Mouse (Mus musculus) liver, adult 2 months (tissue): ENCODE data around the gene Mab21l3. TPM values are rescaled to one million over a fixed set of nuclear protein-coding genes. Genes with fewer than 3 reads are reported as not detected.

Source experiments
- DNase-seq: peaks from one replicate; pipeline ENCODE4 v3.0.0-alpha.2; 2011; ENCODE audit warnings: low read depth, low spot score; ENCODE audit errors: extremely low read depth
- H3K27ac ChIP-seq: fragments of 200-500 bp; replicated peaks from 2 replicates; pipeline ENCODE4 v1.5.1; 2012; ENCODE audit warnings: low read depth, mild to moderate bottlenecking, control low read depth, inconsistent platforms, low read length; ENCODE audit not compliant: insufficient read depth
- H3K27me3 ChIP-seq: fragments of 200-500 bp; 2 replicates; pipeline ENCODE4 v1.6.1; 2012; ENCODE audit warnings: mild to moderate bottlenecking, moderate library complexity, low read length, inconsistent platforms; ENCODE audit not compliant: control insufficient read depth, insufficient read depth
- H3K36me3 ChIP-seq: fragments of 200-500 bp; 2 replicates; pipeline ENCODE4 v1.6.1; 2012; ENCODE audit warnings: low read length, inconsistent platforms; ENCODE audit not compliant: control insufficient read depth, insufficient read depth
- H3K4me1 ChIP-seq: fragments of 200-500 bp; 2 replicates; pipeline ENCODE4 v1.6.1; 2011; ENCODE audit warnings: low read length; ENCODE audit not compliant: control insufficient read depth, insufficient read depth
- H3K4me3 ChIP-seq: fragments of 200-500 bp; 2 replicates; pipeline ENCODE4 v1.5.1; 2011; ENCODE audit warnings: low read depth, mild to moderate bottlenecking, control low read depth, low read length, moderate library complexity; ENCODE audit not compliant: insufficient read depth
- H3K79me2 ChIP-seq: fragments of 200-500 bp; 2 replicates; pipeline ENCODE4 v1.6.1; 2012; ENCODE audit warnings: inconsistent platforms, mild to moderate bottlenecking, low read length, moderate library complexity; ENCODE audit not compliant: control insufficient read depth, insufficient read depth
- H3K9ac ChIP-seq: fragments of 200-500 bp; 2 replicates; pipeline ENCODE4 v1.6.1; 2012; ENCODE audit warnings: low read depth, mild to moderate bottlenecking, control low read depth, inconsistent platforms, low read length
- CTCF ChIP-seq: fragments of 200-500 bp; IDR thresholded peaks from 2 replicates; pipeline ENCODE4 v1.5.1; 2011; ENCODE audit warnings: low read depth, low read length, control low read depth
- POLR2A ChIP-seq: fragments of 200-500 bp; IDR thresholded peaks from 2 replicates; pipeline ENCODE4 v1.6.1; 2011; ENCODE audit warnings: low read length, control low read depth; ENCODE audit not compliant: insufficient read depth; ENCODE audit errors: extremely low read depth
- WGBS: fragments of 180-500 bp; shearing (Covaris S2); methylation state at CpG from one replicate; pipeline ENCODE4 v1.1.7; 2018; 5-methylcytosine and 5-hydroxymethylcytosine counted together
- polyA plus RNA-seq: library from polyadenylated mRNA; depleted of rRNA; stranded (reverse); fragments of >200 nt; gene quantifications from 2 replicates; pipeline ENCODE4 v1.2.3, GENCODE M21; 2012
- total RNA-seq: library from RNA; depleted of rRNA; stranded (reverse); fragments of >200 nt; gene quantifications from 2 replicates; pipeline ENCODE4 v1.2.3, GENCODE M21; 2014

Gene Mab21l3
- total and polyA plus RNA-seq, 2 experiments = 0.09 TPM; not detected in 1

DNA sequence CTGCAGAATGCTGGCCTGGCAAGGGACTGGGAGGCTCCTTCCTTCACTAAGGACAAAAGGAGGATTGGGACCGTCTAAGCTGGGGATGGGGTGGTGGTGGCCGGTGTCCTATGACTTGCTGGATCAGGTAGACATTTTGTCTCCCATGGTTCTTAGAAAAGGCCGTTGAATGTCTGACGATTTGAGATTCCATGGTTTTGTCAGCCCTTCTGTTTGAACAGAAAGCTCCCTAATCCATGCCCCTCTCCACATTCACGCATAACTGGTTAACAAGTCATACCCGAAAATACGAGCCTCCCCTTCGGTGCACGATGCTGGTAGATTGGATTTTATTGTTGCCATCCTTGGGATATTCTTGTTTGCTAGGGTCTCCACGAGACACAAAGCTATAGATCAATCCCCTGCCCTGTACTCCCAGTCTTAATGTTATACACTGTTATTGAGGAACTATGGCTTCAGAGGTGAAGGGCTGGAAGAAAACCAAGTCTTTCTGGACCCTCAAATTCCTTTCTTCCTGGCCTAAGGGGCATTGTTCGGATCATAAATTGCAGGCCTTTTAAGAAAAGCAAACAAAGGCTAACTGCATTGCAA is 43.7 kb downstream of the Mab21l3 start:
- 69% methylated on average over 11 of the region's 11 CpGs for WGBS

GRCm38 (mm10) chr3:101804331-101804730 is 44.4 kb downstream of the Mab21l3 start:
- TF ChIP-seq CTCF (no peak), POLR2A (no peak)
- DNase-seq = no peak
- Histone ChIP-seq H3K36me3 (no peaks in the 10 kb centered on the region), H3K4me3 (no peak overlapping the region), H3K27me3 (no peaks in the 10 kb centered on the region), H3K9ac (no peak overlapping the region), H3K27ac (no peak overlapping the region), H3K79me2 (no peaks in the 10 kb centered on the region), H3K4me1 (peaks cover 10% of the 10 kb centered on the region)
- WGBS = 58% methylated on average over 6 of the region's 6 CpGs

More for the DNA sequence above, 43.7 kb downstream of the Mab21l3 start:
- no peak overlapping the region for H3K4me3 ChIP-seq
- no peaks in the 10 kb centered on the region for H3K79me2 ChIP-seq
- no peak overlapping the region for H3K9ac ChIP-seq
- H3K27ac ChIP-seq = no peak overlapping the region
- TF ChIP-seq CTCF = no peak
- no peak for TF ChIP-seq POLR2A
- peaks cover 10% of the 10 kb centered on the region for H3K4me1 ChIP-seq
- no peak for DNase-seq
- no peaks in the 10 kb centered on the region for H3K36me3 ChIP-seq
- no peaks in the 10 kb centered on the region for H3K27me3 ChIP-seq

DNA sequence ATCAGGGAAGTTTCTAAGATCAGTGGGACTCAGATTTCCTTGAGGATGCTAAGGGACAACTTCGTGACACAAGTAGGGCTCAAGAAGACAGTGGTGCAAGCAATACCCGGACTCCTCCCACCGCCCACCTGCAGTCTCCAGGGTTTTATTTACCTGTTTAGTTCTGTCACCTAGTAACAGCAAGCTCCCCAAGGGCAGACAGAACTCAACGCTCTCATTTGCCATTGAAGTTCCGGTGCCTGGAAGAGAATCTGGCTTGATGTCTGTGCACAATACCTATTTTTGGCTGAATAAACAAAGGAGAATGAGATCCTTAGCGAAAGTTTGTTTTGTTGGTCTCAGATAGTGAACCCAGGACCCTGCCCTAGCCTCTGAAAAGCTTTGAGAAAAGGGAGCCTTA is 45.0 kb downstream of the Mab21l3 start:
- no peak for TF ChIP-seq POLR2A
- TF ChIP-seq CTCF = no peak
- Histone ChIP-seq H3K9ac (no peak overlapping the region), H3K36me3 (no peaks in the 10 kb centered on the region), H3K27ac (no peak overlapping the region), H3K4me3 (no peak overlapping the region), H3K4me1 (peaks cover 10% of the 10 kb centered on the region), H3K27me3 (no peaks in the 10 kb centered on the region), H3K79me2 (no peaks in the 10 kb centered on the region)
- 48% methylated on average over 6 of the region's 6 CpGs for WGBS
- DNase-seq = no peak

DNA sequence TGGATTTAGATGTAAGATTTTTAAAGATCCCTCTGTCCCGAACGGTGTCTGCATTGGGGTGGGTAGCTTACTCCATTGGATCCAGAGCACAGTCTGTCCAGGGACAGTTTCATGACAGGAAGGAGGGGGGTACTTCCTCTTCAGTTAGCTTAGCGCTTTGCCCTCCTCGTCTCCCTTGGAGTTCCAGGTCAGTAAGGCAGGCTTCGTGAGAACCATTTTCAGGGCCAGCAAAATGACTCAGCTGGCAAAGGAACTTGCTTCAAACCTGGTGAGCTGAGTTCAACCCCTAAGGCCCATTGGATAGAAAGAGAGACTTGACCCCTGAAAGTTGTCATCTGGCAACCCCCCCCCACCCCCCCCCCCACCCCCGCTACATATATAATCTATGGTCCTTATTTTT is 46.0 kb downstream of the Mab21l3 start:
- H3K4me1 ChIP-seq = peaks cover 12% of the 10 kb centered on the region
- no peak overlapping the region for H3K27ac ChIP-seq
- 80% methylated on average over 6 of the region's 6 CpGs for WGBS
- no peak for TF ChIP-seq CTCF
- no peak for TF ChIP-seq POLR2A
- no peaks in the 10 kb centered on the region for H3K36me3 ChIP-seq
- H3K9ac ChIP-seq = no peak overlapping the region
- DNase-seq = no peak
- no peak overlapping the region for H3K4me3 ChIP-seq
- no peaks in the 10 kb centered on the region for H3K79me2 ChIP-seq
- H3K27me3 ChIP-seq = no peaks in the 10 kb centered on the region

DNA sequence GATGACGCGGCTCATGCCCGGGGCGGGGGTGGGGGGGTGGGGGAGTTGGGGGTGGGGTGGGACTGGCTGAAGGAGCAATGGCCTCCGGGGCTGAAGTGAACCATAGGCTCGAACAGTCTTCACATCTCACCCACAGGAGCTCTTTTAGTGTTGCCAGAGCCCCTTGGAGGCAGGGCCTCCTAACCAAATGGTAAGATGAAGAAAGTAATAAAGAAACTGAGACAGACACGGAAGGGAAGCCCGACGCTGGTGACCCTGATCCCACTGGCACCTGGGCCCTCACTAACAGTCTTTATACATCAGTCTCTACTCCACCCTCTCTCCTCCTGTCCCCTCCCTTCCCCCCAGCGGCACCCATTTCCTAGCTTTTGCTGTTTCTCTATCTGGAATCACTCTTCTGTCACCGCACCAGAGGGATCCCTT is 48.2 kb downstream of the Mab21l3 start:
- Histone ChIP-seq H3K79me2 (no peaks in the 10 kb centered on the region), H3K27ac (no peak overlapping the region), H3K36me3 (no peaks in the 10 kb centered on the region), H3K9ac (no peak overlapping the region), H3K4me3 (no peak overlapping the region), H3K4me1 (peaks cover 9% of the 10 kb centered on the region), H3K27me3 (no peaks in the 10 kb centered on the region)
- DNase-seq = no peak
- TF ChIP-seq POLR2A (no peak), CTCF (no peak)
- 78% methylated on average over 11 of the region's 11 CpGs for WGBS

DNA sequence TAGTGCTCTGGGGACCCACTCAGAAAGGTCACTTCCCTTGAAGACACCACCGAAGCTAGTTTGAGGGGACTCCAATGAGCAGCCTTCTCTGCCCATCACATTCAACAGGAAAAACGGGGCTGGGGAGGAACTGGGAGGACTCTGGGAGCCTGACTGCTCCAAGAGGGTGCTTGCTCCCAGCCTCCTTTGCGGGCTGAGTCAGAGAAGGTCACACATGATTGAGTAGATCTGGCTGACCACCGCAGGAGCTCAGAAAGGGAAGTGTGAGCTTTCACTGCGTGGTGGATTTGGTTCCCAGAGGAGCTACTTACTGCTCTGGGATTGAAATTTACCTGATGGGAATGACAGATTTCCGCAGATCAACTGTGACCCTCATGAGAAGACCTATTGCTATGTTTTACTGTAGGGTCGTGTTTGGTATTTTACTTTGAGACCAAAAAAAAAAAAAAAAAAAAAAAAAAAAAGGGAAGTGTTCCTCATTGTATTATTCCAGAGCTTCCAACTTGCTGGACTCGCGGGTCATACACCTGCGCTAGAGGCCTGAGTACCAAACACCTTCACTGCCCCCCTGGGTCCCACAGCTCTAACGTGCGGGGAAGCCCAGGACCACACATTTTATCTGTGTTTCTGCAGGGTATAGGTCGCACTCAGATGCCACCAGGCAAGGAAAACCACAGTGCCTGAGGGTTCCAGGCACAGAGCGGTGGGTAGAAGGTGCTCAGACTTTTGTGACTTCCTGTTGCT is 48.7 kb downstream of the Mab21l3 start:
- no peak for DNase-seq
- H3K79me2 ChIP-seq = no peaks in the 10 kb centered on the region
- H3K4me1 ChIP-seq = peaks cover 8% of the 10 kb centered on the region
- no peak overlapping the region for H3K4me3 ChIP-seq
- TF ChIP-seq POLR2A (no peak), CTCF (no peak)
- H3K9ac ChIP-seq = no peak overlapping the region
- H3K36me3 ChIP-seq = no peaks in the 10 kb centered on the region
- H3K27me3 ChIP-seq = no peaks in the 10 kb centered on the region
- 75% methylated on average over 14 of the region's 14 CpGs for WGBS
- H3K27ac ChIP-seq = no peak overlapping the region
